Mouse (Mus musculus) G1E (cell line): ENCODE measurements around the gene Lamtor2. TPM values are rescaled to one million over a fixed set of nuclear protein-coding genes. Genes with fewer than 3 reads are reported as not detected.

ENCODE experiments used
- ATAC-seq: 2 replicates; pipeline ENCODE4 v1.8.0; 2016; ENCODE audit warnings: mild to moderate bottlenecking; ENCODE audit not compliant: insufficient number of reproducible peaks, poor library complexity, low FRiP score, severe bottlenecking; ENCODE audit errors: extremely low read depth
- DNase-seq: peaks from one replicate; pipeline ENCODE4 v3.0.0; 2012; ENCODE audit warnings: low spot score
- H3K27me3 ChIP-seq: 2 replicates; pipeline ENCODE4 v1.6.1; 2012; ENCODE audit warnings: mild to moderate bottlenecking, low read length, inconsistent platforms; ENCODE audit not compliant: insufficient read depth
- H3K36me3 ChIP-seq: replicated peaks from 2 replicates; pipeline ENCODE3; 2012; ENCODE audit warnings: mild to moderate bottlenecking, inconsistent platforms
- H3K4me1 ChIP-seq: 2 replicates; pipeline ENCODE4 v1.6.1; 2012; ENCODE audit warnings: low read depth, low read length, inconsistent platforms, mixed read lengths; ENCODE audit not compliant: insufficient read depth
- H3K4me3 ChIP-seq: 2 replicates; pipeline ENCODE4 v1.5.1; 2012; ENCODE audit warnings: low read depth, mild to moderate bottlenecking, inconsistent platforms, low read length, moderate library complexity, mixed read lengths
- H3K9me3 ChIP-seq: replicated peaks from 2 replicates; pipeline ENCODE4 v1.6.1; 2012; ENCODE audit warnings: inconsistent platforms
- CTCF ChIP-seq: IDR thresholded peaks from 2 replicates; pipeline ENCODE4 v1.5.1; 2012; ENCODE audit warnings: low read depth, low read length, inconsistent platforms, mixed read lengths
- GATA1 ChIP-seq: IDR thresholded peaks from 2 replicates; pipeline ENCODE4 v1.6.1; 2012; ENCODE audit warnings: borderline replicate concordance, low read length, inconsistent platforms, mixed read lengths
- GATA2 ChIP-seq: IDR thresholded peaks from 2 replicates; pipeline ENCODE4 v1.6.1; 2012; ENCODE audit warnings: low read depth, low read length, inconsistent platforms, borderline replicate concordance
- POLR2AphosphoS5 ChIP-seq: IDR thresholded peaks from 2 replicates; pipeline ENCODE4 v1.6.1; 2012; ENCODE audit warnings: low read depth, low read length, inconsistent platforms; ENCODE audit not compliant: insufficient replicate concordance
- TAL1 ChIP-seq: conservative IDR thresholded peaks from 2 replicates; pipeline ENCODE4 v1.6.1; 2012; ENCODE audit warnings: low read depth, low read length, inconsistent platforms, mixed read lengths
- polyA plus RNA-seq: library from polyadenylated mRNA; stranded (reverse); fragments of >175 nt; gene quantifications from 2 replicates; pipeline ENCODE4 v1.2.3, GENCODE M21; 2012
- total RNA-seq, 2 experiments: library from RNA; stranded (forward) in 1 of 2; stranded (reverse) in 1 of 2; fragments of 200-1000 nt in 1 of 2; fragments of >200 nt in 1 of 2; fragmentation: Nextera tagmentation in 1 of 2; gene quantifications; 2 replicates each; pipeline ENCODE4 v1.2.3; 2014 to 2017

Gene Lamtor2
- total and polyA plus RNA-seq, 3 experiments, result 44.7 to 182 (median 97.5) TPM

- H3K9me3 ChIP-seq, result no peaks in the 10 kb centered on the region
- TF ChIP-seq TAL1, result no peak
- TF ChIP-seq POLR2AphosphoS5, result no peak
- TF ChIP-seq GATA1, result no peak
- no peak for TF ChIP-seq CTCF
- TF ChIP-seq GATA2, result no peak
- peaks cover 70% of the 10 kb centered on the region for H3K36me3 ChIP-seq
- H3K4me1 ChIP-seq, result peaks cover 15% of the 10 kb centered on the region; the same call in 1 of the 2 replicates
- no peak overlapping the region for H3K4me3 ChIP-seq
- H3K27me3 ChIP-seq, result no peaks in the 10 kb centered on the region; the same call in 1 of the 2 replicates
- no peak for ATAC-seq
- DNase-seq, result no peak
Observed at GRCm38 (mm10) chr3:88568615-88569014, 15.7 kb upstream of the Lamtor2 start.

GRCm38 (mm10) chr3:88567892-88568291 lies 15.0 kb upstream of the Lamtor2 start:
- DNase-seq, result no peak
- peaks cover 77% of the 10 kb centered on the region for H3K36me3 ChIP-seq
- TF ChIP-seq GATA1 (no peak), TAL1 (no peak), CTCF (no peak), POLR2AphosphoS5 (no peak), GATA2 (no peak)

GRCm38 (mm10) chr3:88566536-88567061 lies 13.7 kb upstream of the Lamtor2 start:
- no peak for ATAC-seq
- no peaks in the 10 kb centered on the region for H3K27me3 ChIP-seq

More at GRCm38 (mm10) chr3:88567892-88568291, 15.0 kb upstream of the Lamtor2 start:
- no peaks in the 10 kb centered on the region for H3K9me3 ChIP-seq
- H3K27me3 ChIP-seq, result no peaks in the 10 kb centered on the region; the same call in 1 of the 2 replicates
- no peak for ATAC-seq
- no peak overlapping the region for H3K4me3 ChIP-seq
- peaks cover 14% of the 10 kb centered on the region; the same call in 1 of the 2 replicates for H3K4me1 ChIP-seq

GRCm38 (mm10) chr3:88566116-88566515 lies 13.2 kb upstream of the Lamtor2 start:
- Histone ChIP-seq H3K36me3 (peaks cover 95% of the 10 kb centered on the region), H3K4me3 (no peak overlapping the region), H3K4me1 (peaks cover 20% of the 10 kb centered on the region; the same call in 1 of the 2 replicates), H3K9me3 (no peaks in the 10 kb centered on the region), H3K27me3 (no peaks in the 10 kb centered on the region)
- ATAC-seq (no peak), DNase-seq (no peak)
- TF ChIP-seq GATA1 (no peak), POLR2AphosphoS5 (no peak), CTCF (no peak), TAL1 (no peak), GATA2 (no peak)

More at GRCm38 (mm10) chr3:88566536-88567061, 13.7 kb upstream of the Lamtor2 start:
- Histone ChIP-seq H3K9me3 (no peaks in the 10 kb centered on the region), H3K4me1 (peaks cover 20% of the 10 kb centered on the region; the same call in 1 of the 2 replicates), H3K4me3 (no peak overlapping the region), H3K36me3 (peaks cover 90% of the 10 kb centered on the region)
- no peak for TF ChIP-seq GATA1
- TF ChIP-seq POLR2AphosphoS5, result no peak
- no peak for TF ChIP-seq CTCF
- no peak for TF ChIP-seq GATA2
- no peak for TF ChIP-seq TAL1
- no peak for DNase-seq

GRCm38 (mm10) chr3:88563966-88564365 lies 11.1 kb upstream of the Lamtor2 start:
- H3K4me3 ChIP-seq, result no peak overlapping the region
- H3K4me1 ChIP-seq, result peaks cover 20% of the 10 kb centered on the region; the same call in 1 of the 2 replicates
- ATAC-seq (no peak), DNase-seq (no peak)
- peaks cover 98% of the 10 kb centered on the region for H3K36me3 ChIP-seq
- H3K27me3 ChIP-seq, result no peaks in the 10 kb centered on the region
- H3K9me3 ChIP-seq, result no peaks in the 10 kb centered on the region
- TF ChIP-seq POLR2AphosphoS5 (no peak), GATA1 (no peak), GATA2 (no peak), CTCF (no peak), TAL1 (no peak)

GRCm38 (mm10) chr3:88563442-88563841 lies 10.6 kb upstream of the Lamtor2 start:
- DNase-seq (no peak), ATAC-seq (no peak)
- Histone ChIP-seq H3K4me3 (no peak overlapping the region), H3K4me1 (peaks cover 17% of the 10 kb centered on the region; the same call in 1 of the 2 replicates), H3K27me3 (no peaks in the 10 kb centered on the region), H3K9me3 (no peaks in the 10 kb centered on the region), H3K36me3 (peaks cover 98% of the 10 kb centered on the region)
- TF ChIP-seq GATA1, result no peak
